Mouse (Mus musculus): ENCODE results near the gene Col24a1.

Col24a1 gene

DNA sequence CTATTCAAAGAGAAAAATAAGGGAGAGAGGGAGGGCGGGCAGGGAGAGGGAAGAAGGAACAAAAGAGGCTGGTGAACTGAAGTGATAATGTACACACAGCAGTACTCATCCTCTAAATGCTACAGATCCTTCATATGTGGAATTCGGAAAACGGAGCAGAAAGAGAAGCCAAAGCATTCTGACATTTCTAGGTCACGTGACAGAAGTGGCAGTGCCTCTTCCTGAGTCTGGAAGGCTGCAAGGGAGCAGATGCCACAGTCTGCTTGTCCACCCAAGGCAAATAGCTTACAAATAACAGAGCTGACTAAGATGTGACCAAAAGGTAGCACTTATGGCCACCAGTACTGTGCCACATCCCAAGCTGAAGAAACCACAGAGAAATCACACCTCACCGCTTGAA lies 164.8 kb downstream of the Col24a1 start:
- DNase-seq (ENCODE audit: extremely low read depth, low read depth): no peak

DNA sequence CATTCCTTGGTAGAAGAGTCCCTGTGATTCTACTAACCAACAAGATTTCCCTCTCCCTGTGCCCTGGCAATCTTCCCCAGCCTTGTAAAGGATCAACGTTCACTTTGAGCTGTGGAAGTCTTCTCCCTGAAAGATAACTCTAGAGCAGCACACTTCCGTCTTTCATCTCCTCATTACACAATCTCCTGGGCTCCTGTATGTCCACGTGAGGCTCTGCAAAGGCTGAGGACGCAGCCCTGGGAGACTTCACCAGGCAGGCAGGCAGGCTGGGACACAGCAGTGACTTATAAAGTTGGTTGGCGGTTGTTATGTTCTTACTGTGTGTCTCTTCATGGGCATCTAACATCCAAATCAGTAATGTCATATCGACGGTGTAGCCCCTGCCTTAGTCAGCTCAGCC lies 170.1 kb downstream of the Col24a1 start:
- DNase-seq (ENCODE audit: extremely low read depth, low read depth): no peak

DNA sequence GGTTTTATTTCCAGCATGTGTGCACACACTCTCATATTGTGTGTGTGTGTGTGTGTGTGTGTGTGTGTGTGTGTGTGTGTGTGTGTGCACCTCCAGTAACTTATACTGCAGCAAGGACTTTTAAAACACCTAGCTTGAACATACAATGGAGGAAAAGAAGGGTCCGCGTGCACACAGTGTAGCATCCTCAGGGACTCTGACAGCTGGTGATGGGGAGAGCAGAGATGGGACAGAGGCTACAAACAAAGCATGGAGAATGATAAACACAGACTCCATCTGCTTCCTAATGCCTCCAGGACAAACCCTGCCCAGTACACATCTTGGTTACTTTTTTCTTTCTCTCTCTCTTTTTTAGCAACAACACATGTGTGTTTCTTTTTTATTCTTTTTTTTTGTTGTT lies 171.5 kb downstream of the Col24a1 start:
- no peak for DNase-seq (ENCODE audit: extremely low read depth, low read depth)

DNA sequence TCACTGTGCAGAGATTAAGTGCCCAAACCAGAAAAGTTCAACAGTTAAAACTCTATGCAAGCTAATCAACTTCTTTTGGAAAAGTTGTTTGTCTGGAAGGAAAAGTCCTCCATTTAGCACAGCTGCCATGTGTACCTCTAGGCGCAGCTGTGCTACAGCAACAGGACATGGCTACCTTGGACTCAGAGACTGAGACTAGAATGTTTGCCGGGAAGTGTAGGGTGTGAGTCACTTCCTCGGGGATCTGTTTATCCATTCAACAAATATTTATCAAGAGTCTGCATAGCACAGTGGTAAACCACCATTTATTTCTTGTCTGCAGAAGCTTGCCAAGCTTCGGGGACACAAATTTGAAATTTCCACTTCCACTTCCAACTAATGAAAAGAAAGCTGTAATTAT lies 178.8 kb downstream of the Col24a1 start:
- no peak for DNase-seq (ENCODE audit: extremely low read depth, low read depth)

DNA sequence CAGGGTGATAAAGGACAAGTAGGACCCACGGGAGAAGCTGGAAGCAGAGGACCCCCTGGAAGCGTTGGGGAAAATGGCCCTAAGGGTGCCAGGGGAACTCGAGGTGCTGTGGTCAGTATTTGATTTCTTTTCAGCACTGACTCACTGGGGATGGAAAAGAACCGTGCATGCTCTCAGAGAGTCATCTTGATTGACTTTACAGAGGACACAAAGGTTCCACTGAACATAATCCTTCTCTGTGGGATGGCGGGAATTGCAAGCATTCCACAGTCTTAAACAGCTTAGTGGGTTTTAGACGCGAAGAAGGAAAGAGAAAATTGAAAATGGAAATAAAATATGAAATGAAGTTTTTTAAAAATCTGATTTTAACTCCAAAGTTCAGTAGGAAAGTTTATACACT lies 181.9 kb downstream of the Col24a1 start:
- DNase-seq (ENCODE audit: extremely low read depth, low read depth): no peak

DNA sequence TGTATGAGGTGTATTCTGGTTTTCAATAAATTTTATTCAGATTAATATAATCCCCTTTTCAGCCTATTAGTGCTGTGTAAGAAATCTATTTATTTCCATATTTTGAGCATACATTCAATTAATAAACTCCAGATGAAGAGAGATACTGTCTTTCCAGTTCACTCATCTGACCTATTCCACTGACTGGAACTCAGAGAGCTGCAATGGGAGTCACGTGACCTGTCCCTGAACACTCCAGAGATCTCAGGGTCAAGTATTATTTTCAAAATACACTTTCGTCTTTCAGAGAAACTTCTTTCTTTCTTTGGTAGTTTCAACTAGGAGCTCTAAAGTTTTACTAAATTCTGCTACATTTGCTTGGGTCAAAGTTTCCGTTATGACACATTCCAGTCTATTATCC lies 184.4 kb downstream of the Col24a1 start:
- no peak for DNase-seq (ENCODE audit: extremely low read depth, low read depth)

DNA sequence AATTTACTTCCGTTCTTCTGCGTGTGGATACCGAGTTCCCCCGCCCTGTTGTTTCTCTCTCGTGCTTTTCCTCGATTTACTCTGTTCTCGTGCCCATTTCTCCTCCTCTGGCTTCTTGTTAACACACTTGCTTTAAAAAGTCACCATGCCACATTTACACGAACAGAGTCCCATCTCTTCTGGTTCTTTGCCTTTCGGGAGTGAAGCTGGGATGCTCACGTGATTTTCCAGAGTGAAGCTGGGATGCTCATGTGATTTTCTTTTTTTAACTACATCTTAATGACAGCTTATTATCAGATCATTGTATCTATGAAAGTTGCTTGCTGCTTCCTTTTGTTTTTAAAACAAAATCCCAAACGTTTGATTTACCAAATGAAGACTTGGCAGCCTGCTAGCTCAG lies 184.8 kb downstream of the Col24a1 start:
- no peak for DNase-seq (ENCODE audit: extremely low read depth, low read depth)

DNA sequence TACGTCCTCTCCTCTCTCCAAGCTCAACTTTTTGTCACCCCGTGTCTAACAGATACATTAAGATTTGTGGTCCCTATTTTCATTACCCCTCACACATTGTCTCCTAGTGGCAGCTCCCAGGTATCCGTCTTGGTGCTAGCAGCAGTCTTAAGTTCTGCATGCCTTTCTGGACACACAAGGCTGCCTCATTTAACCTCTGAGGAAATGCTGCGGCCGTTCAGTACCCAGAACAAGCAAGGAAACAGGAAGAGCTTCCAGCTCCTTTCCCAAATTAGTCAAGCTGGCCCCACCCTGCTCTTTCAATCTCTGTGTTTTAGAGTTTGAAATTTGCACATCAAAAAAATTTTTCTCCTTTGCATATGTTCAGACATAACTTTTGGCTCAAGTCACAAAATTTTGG lies 186.2 kb downstream of the Col24a1 start:
- DNase-seq (ENCODE audit: extremely low read depth, low read depth): no peak

DNA sequence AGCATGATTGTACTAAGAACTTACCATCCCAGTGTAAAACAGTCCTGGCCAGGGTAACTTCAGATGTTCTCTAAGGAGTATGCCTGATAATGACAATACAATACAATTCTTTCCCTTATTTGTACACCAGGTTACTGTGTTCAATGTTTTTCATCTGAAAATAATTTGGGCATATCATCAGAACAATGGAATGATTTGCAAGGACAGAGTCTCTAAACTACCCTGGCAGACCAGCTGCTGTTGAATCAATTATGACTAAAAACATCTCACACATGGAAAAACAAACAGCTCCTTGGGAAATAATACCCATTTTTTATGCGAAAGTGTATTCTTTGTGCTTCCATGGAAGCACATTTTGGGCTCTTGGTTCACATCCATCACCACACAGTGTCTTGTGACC lies 198.0 kb downstream of the Col24a1 start:
- DNase-seq (ENCODE audit: extremely low read depth, low read depth): no peak

DNA sequence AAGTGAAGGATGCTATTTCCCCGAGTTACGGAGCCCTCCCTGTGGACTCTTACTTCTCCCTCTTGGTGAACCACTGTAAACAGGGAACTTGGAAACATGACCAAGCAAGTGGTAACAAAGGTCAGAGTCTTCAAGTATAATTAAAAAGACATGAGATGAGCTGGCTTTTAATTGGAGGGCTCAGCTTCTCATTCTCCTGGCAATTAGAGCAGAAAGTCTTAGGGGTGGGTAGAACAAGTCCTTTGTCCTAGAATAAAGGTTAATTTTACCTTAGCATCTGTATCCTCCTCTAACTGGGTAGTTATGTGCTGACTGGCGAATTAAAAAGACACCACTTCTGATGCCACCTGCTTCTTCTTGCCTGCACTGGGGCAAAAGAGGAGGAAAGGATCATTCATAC lies 199.1 kb downstream of the Col24a1 start:
- DNase-seq (ENCODE audit: extremely low read depth, low read depth): no peak

DNA sequence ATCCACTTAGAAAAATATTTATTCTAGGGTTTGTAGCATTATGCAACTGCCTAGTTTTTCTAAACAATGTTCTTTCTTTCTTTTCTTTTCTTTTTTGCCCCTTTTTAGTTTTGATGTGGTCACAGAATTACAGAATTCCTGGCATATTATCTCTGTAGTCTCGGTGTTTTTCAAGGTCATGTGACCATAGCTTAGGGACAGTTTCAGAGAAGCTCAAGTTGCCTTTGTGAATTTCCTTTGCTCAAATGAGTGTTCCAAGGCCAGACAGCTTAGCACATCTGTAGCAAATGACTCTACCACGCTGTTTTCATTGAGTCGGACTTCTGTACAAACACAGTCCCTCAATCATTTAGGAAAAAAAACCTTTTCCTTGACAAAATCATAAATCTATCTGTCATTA lies 205.9 kb downstream of the Col24a1 start:
- no peak for DNase-seq (ENCODE audit: extremely low read depth, low read depth)

DNA sequence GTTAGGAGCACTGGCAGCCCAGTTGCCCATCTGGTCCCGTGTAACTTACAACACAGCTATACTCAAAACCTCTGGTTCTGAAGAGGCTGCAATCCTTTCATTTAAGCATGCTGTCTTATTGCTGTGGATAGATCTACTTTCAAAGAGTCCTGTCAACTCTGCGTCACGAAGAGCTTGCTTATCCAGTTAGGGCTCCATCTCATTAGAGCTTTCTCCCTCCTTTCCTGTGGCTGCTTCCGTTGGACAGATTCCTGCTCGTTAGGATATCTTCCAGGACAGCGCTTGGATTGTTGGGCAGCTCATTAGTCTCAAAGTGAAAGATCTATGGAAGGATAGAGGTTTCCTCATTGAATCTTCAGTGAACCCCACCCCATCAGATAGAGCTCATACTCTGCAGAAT lies 206.6 kb downstream of the Col24a1 start:
- no peak for DNase-seq (ENCODE audit: extremely low read depth, low read depth)

DNA sequence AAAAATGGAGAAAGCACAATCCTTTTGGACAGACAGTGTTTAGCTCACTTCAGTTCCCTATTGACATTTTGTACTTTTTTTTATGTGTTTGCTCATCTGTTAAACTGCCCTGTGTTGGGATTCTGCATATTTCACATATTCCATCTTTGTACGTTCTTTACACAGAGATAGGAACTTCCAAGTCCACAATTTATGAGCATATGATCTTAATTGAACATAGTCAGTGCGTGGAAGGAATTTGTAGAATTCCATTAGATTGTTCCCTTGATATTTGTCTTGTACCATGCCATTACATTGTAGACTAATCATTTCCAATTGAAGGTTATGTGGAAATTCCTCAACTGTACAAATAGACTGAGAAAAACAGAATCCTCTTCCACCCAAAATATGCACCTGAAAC lies 212.6 kb downstream of the Col24a1 start:
- no peak for DNase-seq (ENCODE audit: extremely low read depth, low read depth)

DNA sequence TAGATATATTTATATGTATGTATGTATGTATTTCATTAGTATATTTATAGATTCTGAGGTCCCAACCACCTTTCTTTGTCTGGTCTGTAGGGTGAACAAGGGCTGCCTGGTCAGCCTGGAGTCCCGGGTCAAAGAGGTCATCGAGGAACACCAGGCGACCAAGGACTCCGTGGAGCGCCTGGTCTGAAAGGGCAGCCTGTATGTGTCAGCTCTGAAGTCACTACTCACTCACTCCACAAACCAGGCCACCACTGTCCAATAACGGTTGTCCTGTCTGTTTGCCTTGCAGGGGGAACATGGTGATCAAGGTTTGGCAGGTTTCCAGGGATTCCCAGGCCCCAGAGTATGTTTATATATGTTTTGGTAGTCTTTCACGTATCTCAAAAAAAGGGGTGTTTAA lies 216.3 kb downstream of the Col24a1 start:
- DNase-seq (ENCODE audit: extremely low read depth, low read depth): no peak

DNA sequence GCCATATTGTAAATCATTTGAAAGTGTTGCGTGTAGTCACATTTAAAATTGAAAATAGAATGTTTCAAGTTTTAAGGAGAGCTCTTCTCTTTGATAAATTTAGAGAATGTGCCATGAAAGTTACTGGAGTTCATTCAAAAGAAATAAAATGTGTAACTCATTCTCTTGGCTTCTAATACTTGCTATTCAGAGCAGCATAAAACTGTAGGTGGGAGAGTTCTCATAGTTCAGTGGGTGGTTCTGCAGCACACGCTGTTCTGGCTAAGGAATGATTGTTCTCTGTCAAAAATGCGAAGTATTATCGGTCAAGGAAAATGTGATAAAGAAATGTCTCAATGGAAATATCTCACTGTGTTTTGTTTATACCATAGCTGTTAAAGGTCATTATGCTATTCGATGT lies 221.9 kb downstream of the Col24a1 start:
- no peak for DNase-seq (ENCODE audit: extremely low read depth, low read depth)

DNA sequence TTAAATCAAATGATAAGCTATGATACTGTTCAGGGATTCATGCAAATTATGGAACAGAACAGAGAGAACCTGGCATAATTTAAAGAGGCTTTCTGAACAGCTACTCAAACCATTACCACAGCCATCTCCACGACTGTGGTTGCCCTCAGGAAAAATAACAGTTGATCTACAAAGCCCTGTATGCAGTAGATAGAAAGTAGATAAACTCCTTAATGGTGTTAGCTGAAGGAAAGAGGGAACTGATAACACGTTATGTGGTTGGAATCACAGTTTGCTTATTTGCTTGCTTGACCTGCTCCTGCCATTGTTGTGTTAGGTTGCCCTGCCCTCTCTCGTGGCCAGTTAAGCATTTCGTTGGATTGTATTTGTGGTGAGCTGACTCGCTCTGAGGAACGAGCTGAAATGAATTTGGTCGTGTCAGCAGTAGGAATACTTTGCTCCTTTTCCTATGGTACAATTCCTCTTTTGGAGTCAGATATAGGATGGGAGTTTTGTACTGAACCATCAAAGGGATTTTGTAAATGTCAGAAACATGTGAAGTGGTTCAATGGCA lies 229.3 kb downstream of the Col24a1 start:
- no peak for DNase-seq (ENCODE audit: extremely low read depth, low read depth)

DNA sequence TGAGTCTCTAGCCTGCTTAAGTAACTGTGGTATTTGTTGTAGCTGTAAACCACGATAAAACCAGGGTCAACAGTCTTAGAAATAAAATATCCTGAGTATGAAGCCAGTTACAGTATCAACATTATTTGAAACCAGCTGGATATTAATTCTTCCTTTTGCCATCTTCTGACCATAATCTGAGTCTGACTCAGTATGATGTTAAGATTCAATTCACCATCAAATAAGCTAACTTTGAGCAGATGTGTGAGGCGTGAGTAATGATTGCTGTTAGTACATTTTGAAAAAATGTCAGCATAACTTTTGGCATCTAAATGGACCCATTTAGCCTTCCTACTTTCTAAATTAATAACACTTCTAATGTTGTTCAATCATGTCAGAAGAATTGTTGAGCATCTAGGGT lies 230.0 kb downstream of the Col24a1 start:
- no peak for DNase-seq (ENCODE audit: extremely low read depth, low read depth)

DNA sequence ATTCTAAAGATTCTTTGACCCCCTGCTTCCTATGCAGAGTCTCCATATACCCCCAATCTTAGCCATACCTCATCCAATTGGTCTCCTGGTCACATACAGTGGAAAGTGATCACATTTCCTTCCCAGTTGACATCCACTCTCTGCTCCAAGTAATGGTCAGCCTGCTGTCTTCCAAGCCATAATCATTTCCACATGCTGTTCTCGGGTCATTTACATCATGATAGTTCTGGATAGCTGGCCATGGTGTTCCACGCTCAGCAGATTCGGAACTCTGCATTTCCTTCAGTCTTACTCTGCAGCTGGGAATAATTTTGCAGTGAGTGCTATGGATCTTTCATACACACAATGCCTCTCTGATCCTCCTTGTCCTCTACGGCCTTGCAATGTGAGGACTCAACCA lies 233.0 kb downstream of the Col24a1 start:
- DNase-seq (ENCODE audit: extremely low read depth, low read depth): no peak

DNA sequence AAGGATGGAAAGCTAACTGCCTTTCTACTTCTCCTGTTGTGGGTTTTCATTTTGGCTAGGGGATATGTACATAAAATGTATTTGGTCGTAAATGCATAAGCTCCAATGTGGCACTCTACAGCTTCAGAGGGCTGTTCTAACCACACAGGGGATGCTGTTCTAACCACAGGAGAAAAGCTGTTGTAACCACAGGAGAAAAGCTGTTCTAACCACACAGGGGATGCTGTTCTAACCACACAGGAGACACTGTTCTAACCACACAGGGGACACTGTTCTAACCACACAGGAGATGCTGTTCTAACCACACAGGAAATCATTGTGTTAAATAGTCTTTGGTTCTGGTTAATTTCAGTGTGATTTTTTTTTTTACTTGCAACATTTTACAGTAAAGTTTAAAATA lies 245.6 kb downstream of the Col24a1 start:
- DNase-seq (ENCODE audit: extremely low read depth, low read depth): no peak

DNA sequence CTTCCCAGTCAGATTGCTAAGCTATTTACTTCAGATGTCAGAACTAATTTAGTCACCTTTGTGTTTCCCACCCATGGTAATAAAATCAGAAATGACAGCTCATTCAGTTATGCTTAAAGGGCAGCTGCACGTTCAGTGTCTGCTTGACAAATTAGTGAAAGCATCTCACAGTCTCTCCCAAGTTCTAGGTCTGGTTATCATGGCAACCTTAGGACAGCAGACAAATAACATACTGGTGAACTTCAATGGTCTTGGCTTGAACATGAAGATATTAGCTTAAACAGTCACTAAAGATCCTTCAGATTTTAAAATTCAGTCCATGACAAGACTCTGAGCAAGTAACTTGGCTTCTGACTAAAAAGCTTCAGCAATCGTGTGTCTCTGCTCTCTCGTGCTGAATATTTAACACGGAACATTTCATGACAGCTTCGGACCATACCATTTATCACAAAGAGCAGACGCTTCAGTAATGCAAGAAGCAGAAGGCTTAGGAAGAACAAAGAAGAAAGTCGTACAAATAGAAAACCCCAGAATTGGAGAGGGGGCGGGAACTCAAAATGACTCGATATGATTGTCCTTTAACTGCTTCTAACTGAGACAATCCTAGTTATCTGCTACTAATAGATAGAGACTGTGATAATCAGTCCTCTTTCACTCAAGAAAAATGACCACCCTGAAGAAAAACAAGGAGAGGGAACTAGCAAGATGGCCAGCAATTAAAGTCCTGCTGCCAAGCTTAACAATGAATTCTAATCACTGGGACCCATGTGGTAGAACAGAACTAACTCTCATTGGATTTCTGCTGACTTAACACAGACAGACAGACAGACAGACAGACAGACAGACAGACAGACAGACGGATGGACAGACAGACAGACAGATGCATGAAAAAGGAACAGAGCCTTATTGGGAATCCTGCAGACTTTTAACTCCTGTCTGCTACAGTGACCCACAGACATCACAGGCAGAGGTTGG lies 256.5 kb downstream of the Col24a1 start:
- no peak for DNase-seq (ENCODE audit: extremely low read depth, low read depth)

DNA sequence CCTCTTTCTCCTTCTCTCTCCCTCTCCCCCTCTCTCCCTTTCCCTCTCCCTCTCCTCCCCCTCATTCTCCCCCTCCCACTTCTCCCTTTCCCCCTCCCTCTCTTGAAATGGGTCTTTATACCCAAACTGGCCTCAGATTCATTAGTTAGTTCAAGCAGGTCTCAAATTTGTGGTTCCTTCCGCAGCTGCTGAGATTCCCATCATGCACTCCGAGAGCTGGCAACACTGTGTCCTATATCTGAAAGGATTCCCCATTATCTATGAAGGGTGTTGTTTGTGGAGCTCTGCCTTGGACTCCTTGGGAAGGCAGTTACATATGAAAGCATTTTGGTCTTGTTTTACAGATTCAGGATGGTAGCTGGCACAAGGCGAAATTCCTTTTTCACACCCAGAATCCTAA lies 257.9 kb downstream of the Col24a1 start:
- DNase-seq (ENCODE audit: extremely low read depth, low read depth): no peak

DNA sequence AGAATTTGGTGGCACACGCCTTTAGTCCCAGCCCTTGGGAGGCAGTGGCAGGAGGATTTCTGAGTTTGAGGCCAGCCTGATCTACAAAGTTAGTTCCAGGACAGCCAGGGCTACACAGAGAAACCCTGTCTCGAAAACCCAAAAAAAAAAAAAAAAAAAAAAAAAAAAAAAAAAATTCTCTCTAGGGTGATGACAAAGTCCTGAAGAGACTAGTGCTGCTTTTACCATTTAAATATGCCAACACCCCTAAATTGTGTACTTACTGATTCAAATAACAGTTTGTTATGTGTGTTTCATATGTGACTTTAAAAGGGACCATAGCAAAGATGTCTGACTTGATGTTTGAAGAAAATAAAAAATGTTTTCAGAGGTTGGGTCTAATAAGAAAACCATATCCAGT lies 262.1 kb downstream of the Col24a1 start:
- DNase-seq (ENCODE audit: extremely low read depth, low read depth): no peak

DNA sequence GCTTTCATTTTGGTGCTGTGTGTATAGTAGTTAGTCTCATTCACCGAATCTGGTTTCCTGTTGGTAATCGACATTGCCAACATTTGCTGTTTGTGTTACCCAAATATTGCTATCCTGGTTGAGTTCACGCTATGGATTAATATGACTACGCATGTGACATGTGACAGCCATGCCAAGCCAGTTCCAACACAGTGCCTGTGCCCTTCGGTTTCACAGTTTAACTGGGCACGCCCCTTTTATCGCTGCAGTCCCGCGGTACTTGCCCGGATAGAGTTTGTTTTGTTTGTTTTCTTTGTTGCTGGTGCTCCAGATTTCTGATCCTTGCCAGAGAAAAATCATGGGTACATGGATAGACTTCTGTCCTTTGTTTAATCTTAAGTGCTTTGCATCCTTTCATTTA lies 263.9 kb downstream of the Col24a1 start:
- no peak for DNase-seq (ENCODE audit: extremely low read depth, low read depth)

Data from MEL-GATA-1-ER (cell line).